Mouse (Mus musculus) intestine, embryonic 14.5 days (tissue): ENCODE data around the gene Il3. TPM values are rescaled to one million over a fixed set of nuclear protein-coding genes. Genes with fewer than 3 reads are reported as not detected.

Experiments
- ATAC-seq: fragments of 200-750 bp; cut with Nextera tagmentation; replicated peaks from 2 replicates; pipeline ENCODE4 v1.8.0; 2017; ENCODE audit warnings: low read depth, moderate number of reproducible peaks, moderate TSS enrichment, moderate library complexity; ENCODE audit not compliant: low FRiP score, low TSS enrichment
- DNase-seq: peaks from one replicate; pipeline ENCODE4 v3.0.0-alpha.2; 2018; ENCODE audit warnings: low spot score
- H3K27ac ChIP-seq: fragments of 300-500 bp; sonication (generic); 2 replicates; pipeline ENCODE4 v1.5.1; 2014; ENCODE audit warnings: low read depth, mild to moderate bottlenecking, control low read depth
- H3K27me3 ChIP-seq: fragments of 300-500 bp; sonication (generic); replicated peaks from 2 replicates; pipeline ENCODE4 v1.6.1; 2014; ENCODE audit warnings: low read length, control low read depth; ENCODE audit not compliant: control insufficient read depth, insufficient read depth
- H3K36me3 ChIP-seq: fragments of 300-500 bp; sonication (generic); 2 replicates; pipeline ENCODE4 v1.6.1; 2014; ENCODE audit warnings: low read length, control low read depth; ENCODE audit not compliant: control insufficient read depth, insufficient read depth
- H3K4me1 ChIP-seq: fragments of 300-500 bp; sonication (generic); replicated peaks from 2 replicates; pipeline ENCODE4 v1.6.1; 2014; ENCODE audit warnings: low read length, control low read depth, mixed read lengths; ENCODE audit not compliant: control insufficient read depth, insufficient read depth
- H3K4me2 ChIP-seq: fragments of 300-500 bp; sonication (generic); 2 replicates; pipeline ENCODE4 v1.6.1; 2014; ENCODE audit warnings: low read length
- H3K4me3 ChIP-seq: fragments of 300-500 bp; sonication (generic); 2 replicates; pipeline ENCODE4 v1.5.1; 2014; ENCODE audit warnings: low read depth, low read length, control low read depth, mixed read lengths
- H3K9ac ChIP-seq: fragments of 300-500 bp; sonication (generic); 2 replicates; pipeline ENCODE4 v1.6.1; 2014; ENCODE audit warnings: mild to moderate bottlenecking, low read length
- H3K9me3 ChIP-seq: fragments of 300-500 bp; sonication (generic); 2 replicates; pipeline ENCODE4 v1.6.1; 2016; ENCODE audit warnings: low read length, control low read depth; ENCODE audit not compliant: control insufficient read depth
- WGBS: fragments of 180-500 bp; shearing (Covaris S2); extraction: QIAGEN DNeasy Blood & Tissue Kit; methylation state at CpG from one replicate; pipeline ENCODE4 v1.1.7; 2014; 5-methylcytosine and 5-hydroxymethylcytosine counted together
- polyA plus RNA-seq: library from polyadenylated mRNA; unstranded; fragments of >200 nt; fragmentation: Nextera tagmentation; extraction: Ambion mirVana; gene quantifications from 2 replicates; pipeline ENCODE4 v1.2.1, GENCODE M21; 2014

Il3 gene
- polyA plus RNA-seq, 1 experiment from 2014 or later, result not detected

DNA sequence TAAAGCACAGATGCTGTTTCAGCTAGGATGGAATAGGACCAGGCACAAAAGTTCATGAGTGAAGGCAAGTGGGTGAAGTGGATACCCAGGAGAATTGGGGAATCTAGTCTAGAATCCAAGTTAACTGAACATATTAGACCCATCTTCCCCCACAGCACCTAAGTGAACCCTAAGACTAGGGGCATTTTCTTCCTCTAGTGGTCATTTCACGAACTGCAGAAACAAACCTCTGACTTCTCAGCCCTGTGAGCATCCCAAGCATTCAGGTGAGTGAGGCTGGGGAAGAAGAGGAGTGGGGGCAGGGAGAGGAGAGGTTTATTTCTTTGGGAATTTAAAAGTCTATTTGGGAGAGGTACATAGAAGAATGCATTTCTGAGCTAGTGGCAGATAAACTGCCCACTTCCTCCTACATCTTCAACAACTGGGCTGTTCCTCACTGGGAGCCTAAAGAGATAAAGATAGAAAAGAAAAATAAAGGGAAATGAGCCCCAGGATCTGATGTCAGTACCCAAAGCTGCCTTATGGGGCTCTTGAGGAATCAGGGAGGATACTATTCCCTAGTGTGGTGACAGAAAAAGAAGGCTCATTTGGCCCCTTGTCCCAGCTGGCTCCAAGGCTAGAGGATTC is 3.6 kb downstream of the Il3 start:
- Histone ChIP-seq H3K4me2 (no peak overlapping the region), H3K27ac (no peak overlapping the region)
- no peak for ATAC-seq

DNA sequence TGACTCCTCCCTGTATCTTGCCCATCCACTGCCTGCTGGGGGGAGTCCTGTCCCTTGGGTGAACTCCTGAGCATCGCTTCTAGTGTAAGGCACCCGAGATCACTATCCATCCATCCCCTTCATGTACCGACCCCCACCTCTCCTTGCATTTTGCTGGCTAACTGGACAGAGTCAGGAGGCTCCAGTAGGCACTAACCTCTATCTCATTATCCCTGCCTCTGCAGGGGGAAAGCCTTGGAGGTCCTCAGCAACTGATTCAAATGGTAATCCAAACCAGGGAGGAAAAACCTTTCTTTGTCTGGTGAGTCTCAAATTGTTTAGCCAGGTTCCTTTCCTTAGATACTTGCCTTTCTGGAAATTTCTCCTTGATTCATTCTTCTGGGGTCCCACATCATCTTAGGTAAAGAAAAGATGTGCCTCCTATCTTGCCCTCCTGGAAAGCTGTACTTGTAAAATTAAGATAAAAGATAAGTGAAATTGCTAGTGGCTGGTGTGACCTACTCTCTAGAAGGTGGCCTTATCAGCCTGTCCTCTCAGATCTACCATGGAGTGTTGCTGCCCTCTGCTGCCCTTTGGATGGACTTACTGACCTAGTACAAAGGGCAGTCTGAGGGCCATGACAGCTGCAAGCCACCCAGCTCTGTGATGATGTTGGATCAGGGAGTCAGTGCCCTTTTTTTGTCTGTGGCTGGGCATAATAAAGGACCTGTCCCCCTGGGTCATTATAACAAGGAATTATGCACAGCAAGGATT is 10.3 kb downstream of the Il3 start:
- no peak overlapping the region for H3K9ac ChIP-seq
- DNase-seq (peak; percentile 65), ATAC-seq (no peak)
- no peaks in the 10 kb centered on the region for H3K27me3 ChIP-seq
- no peaks in the 10 kb centered on the region for H3K9me3 ChIP-seq
- WGBS, result 65% methylated on average over 3 of the region's 3 CpGs
- H3K36me3 ChIP-seq, result no peaks in the 10 kb centered on the region
- no peaks in the 10 kb centered on the region for H3K4me1 ChIP-seq
- no peak overlapping the region for H3K4me3 ChIP-seq
- H3K4me2 ChIP-seq, result no peak overlapping the region
- no peak overlapping the region for H3K27ac ChIP-seq

More for the DNA sequence above, 3.6 kb downstream of the Il3 start:
- Histone ChIP-seq H3K27me3 (no peaks in the 10 kb centered on the region), H3K4me3 (no peak overlapping the region), H3K9ac (no peak overlapping the region), H3K36me3 (no peaks in the 10 kb centered on the region), H3K9me3 (no peaks in the 10 kb centered on the region), H3K4me1 (no peaks in the 10 kb centered on the region)
- WGBS, result 4% methylated on average over 1 of the region's 1 CpGs
- no peak for DNase-seq

DNA sequence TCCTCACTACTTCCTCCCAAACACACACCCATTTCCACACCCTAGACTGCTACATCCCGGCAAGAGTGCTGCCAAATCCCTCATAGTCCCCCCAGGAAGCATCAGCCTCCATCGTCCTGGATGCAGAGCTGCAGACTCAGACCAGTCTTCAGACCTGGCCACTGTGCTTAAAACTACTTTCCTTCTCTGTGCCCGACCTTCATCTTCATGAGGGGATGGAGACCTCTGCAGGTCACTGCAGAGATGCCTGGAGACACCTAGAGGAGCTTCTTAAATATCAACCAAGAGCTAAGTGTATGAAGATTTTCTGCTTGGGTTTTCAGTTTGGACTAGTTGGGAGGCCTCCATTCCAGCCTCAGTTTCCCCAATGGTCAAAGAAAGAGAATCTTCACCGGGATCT is 13.0 kb downstream of the Il3 start:
- Histone ChIP-seq H3K4me3 (no peak overlapping the region), H3K4me2 (no peak overlapping the region), H3K9me3 (no peaks in the 10 kb centered on the region), H3K4me1 (no peaks in the 10 kb centered on the region), H3K27me3 (no peaks in the 10 kb centered on the region), H3K27ac (no peak overlapping the region), H3K36me3 (no peaks in the 10 kb centered on the region), H3K9ac (no peak overlapping the region)
- ATAC-seq, result no peak
- no peak for DNase-seq
- WGBS, result 37% methylated on average over 4 of the region's 4 CpGs

DNA sequence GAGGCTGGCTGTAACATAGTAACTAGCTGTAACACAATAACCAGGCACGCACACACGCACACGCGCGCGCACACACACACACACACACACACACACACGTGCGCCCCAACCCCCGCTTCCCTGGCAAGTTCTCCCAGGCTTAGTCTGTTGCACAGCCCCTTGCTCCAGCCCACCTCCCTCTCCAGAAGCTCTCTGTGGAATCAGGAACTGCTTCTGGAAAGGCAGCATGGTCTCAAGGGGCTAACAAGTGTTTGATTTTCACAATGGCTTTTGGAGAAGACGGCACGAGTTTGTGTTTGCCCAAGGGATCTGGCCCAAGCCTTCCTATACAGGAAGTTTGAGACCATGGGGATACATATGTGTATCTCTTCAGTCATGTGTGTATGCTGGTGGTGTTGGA is 16.5 kb downstream of the Il3 start:
- H3K4me2 ChIP-seq, result no peak overlapping the region
- no peak for DNase-seq
- ATAC-seq, result no peak
- H3K9me3 ChIP-seq, result no peaks in the 10 kb centered on the region
- no peak overlapping the region for H3K27ac ChIP-seq
- no peaks in the 10 kb centered on the region for H3K4me1 ChIP-seq
- H3K36me3 ChIP-seq, result no peaks in the 10 kb centered on the region
- H3K9ac ChIP-seq, result no peak overlapping the region
- H3K4me3 ChIP-seq, result no peak overlapping the region
- H3K27me3 ChIP-seq, result no peaks in the 10 kb centered on the region
- WGBS, result 86% methylated on average over 11 of the region's 11 CpGs

DNA sequence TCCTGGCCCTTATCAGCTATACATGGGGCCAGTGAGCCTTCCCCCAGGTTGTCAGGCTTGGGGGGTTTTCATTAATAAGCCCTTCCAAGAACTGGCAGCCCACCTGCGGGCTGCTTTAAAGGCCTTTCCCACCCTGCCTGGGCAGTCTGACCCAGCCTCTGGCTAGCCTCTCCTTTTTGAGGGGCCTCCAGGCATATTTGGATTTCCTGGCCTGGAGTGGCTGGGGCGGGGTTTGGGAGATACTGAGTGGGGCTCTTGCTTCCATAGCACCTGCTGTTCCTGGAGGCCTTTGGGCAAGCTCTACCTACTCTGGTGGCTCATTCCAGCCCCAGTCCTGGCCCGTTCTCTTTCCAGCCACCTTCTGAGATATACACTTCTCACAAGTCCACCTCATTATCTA is 17.3 kb downstream of the Il3 start:
- no peaks in the 10 kb centered on the region for H3K36me3 ChIP-seq
- DNase-seq, result no peak
- H3K27me3 ChIP-seq, result no peaks in the 10 kb centered on the region
- no peak for ATAC-seq
- 77% methylated on average over 3 of the region's 3 CpGs for WGBS
- H3K27ac ChIP-seq, result no peak overlapping the region
- no peaks in the 10 kb centered on the region for H3K9me3 ChIP-seq
- H3K4me2 ChIP-seq, result no peak overlapping the region
- H3K4me3 ChIP-seq, result no peak overlapping the region
- no peak overlapping the region for H3K9ac ChIP-seq
- H3K4me1 ChIP-seq, result no peaks in the 10 kb centered on the region

DNA sequence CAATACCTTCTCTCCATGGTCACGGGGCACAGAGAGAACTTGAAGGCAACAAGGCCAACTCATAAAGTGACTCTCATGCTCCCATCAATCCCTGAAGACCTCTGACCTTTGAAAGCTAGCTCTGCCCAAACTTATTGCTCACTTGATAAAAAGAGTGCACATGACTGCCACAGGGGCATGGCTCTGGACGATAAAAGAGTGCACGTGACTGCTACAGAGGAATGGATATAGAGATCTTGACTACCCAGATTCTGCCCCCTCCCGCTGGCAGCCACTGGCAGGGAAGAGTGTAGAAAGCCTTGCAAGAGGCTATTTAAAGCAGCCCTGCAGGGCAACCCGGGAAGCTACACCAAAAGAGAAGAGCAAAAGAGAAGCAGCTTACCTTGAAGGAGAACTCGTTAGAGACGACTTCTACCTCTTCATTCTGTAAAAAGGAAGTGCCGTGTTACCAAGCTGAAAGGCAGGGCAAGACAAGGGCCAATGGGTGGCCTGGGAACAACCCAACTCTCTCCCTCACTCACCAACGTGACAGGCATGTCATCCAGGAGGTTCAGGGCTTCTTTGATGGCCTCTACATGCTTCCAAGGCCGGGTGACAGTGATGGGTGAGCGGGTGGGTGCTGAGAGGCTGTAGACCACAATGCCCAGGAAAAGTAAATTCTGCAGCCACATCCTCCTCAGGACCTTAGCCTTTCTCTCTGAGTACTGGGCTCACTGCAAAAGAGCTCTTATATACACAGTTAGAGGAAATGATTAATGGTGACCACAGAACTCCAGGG is 17.9 kb downstream of the Il3 start, which contains the start of gene Csf2:
Gene Csf2, minus strand, starts transcription at position 728 of the 778 bp plus-strand sequence.
- Histone ChIP-seq H3K36me3 (no peaks in the 10 kb centered on the region), H3K4me3 (no peak within 1 kb of the TSS), H3K27ac (no peak within 1 kb of the TSS), H3K9ac (no peak within 1 kb of the TSS), H3K4me2 (no peak within 1 kb of the TSS), H3K27me3 (no peaks in the 10 kb centered on the region), H3K9me3 (no peaks in the 10 kb centered on the region), H3K4me1 (no peaks in the 10 kb centered on the region)
- 58% methylated on average over 11 of the region's 11 CpGs for WGBS
- DNase-seq (no peak), ATAC-seq (no peak)

DNA sequence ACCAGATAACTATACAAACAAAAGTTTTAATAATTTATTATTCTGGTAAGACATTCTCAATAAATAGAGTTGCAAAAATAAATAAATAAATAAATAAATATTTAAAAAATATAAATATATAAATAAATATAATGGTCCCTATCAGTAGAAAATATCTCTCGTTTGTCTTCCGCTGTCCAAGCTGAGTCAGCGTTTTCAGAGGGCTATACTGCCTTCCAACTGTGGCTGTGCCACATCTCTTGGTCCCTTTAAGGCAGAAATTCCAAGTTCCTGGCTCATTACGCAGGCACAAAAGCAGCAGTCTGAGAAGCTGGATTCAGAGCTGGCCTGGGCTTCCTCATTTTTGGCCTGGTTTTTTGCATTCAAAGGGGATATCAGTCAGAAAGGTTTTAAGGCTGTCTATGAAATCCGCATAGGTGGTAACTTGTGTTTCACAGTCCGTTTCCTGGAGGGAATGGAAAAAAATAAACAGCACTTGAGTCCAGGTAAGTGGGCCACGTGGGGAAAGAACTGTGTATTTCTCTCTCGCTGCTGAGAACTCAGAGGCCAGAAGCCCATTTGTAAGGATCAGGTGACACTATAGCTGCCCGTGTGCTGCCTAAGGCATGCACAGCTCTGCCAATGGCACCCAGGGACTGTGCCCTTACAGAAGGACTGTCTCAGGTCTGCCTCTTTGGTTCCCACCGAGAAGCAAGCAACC is 19.7 kb downstream of the Il3 start:
- Histone ChIP-seq H3K27ac (no peak overlapping the region), H3K27me3 (no peaks in the 10 kb centered on the region), H3K36me3 (no peaks in the 10 kb centered on the region), H3K4me1 (no peaks in the 10 kb centered on the region), H3K9ac (no peak overlapping the region), H3K9me3 (no peaks in the 10 kb centered on the region), H3K4me2 (no peak overlapping the region), H3K4me3 (no peak overlapping the region)
- 68% methylated on average over 10 of the region's 10 CpGs for WGBS
- no peak for DNase-seq
- ATAC-seq, result no peak

DNA sequence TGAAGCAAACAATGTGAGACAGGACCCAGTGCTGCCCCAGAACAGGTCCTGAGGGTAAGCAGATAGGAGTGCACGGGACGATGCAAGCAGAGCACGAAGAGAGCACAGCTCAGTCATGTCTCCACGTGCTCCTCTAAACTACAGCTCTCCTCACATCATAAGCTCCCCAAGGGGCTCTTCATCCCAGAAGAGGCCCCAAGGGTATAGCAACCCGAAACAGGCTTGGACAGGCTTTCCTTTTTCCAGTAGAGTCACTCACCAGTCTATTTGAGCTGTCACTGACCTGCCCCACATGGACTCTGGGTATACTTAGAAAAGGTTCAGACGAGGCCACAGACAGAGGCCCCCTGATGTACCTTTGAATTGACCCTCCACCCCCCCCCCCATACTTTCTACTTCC is 22.6 kb downstream of the Il3 start:
- WGBS, result 66% methylated on average over 6 of the region's 6 CpGs
- H3K4me1 ChIP-seq, result no peaks in the 10 kb centered on the region
- H3K9me3 ChIP-seq, result no peaks in the 10 kb centered on the region
- H3K9ac ChIP-seq, result no peak overlapping the region
- ATAC-seq (no peak), DNase-seq (no peak)
- H3K36me3 ChIP-seq, result no peaks in the 10 kb centered on the region
- no peaks in the 10 kb centered on the region for H3K27me3 ChIP-seq
- H3K27ac ChIP-seq, result no peak overlapping the region
- no peak overlapping the region for H3K4me3 ChIP-seq
- no peak overlapping the region for H3K4me2 ChIP-seq
